Mouse (Mus musculus) lung, postnatal 25 days (tissue): ENCODE results near the gene Apeh.

Experiments
- DNase-seq: peaks from one replicate; pipeline ENCODE4 v3.0.0; 2022; ENCODE audit warnings: low spot score

Gene Apeh

DNA sequence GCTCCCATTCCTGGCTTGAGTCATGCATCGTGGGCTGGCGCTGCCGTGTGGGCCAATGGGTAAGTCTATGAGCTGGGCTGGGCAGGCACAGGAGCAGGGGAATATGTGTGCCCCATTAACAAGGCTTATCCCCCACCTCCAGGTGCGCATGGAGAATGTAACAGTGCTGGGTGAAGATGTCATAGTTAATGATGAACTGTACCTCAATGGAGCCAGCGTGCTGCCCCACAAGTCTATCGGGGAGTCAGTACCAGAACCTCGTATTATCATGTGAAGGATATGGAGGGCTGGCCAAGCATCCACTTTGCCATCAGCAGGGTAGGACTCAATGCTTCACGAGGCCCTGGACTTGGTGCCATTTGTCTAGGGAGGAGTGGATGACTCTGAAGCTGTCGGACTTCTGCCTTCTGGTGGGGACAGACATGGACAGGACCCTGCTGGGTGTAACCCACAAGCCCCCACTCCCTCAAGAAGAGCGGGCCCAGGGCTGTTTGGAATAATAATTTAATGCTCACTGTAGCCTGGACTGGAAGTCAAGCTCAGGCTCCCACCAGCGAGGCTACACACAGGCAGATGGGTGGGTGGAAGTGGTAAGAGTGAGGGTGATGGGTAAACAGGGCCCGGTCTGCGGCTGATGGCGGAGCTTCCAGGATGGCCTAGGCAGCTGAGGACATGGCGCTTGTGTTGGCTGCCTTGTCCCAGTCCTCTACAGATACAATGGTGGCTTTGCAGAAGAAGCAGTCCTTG is 43.0 kb downstream of the Apeh start:
- DNase-seq, result no peak

- DNase-seq, result no peak
Measured at GRCm38 (mm10) chr9:108049561-108050251, 44.7 kb downstream of the Apeh start.

DNA sequence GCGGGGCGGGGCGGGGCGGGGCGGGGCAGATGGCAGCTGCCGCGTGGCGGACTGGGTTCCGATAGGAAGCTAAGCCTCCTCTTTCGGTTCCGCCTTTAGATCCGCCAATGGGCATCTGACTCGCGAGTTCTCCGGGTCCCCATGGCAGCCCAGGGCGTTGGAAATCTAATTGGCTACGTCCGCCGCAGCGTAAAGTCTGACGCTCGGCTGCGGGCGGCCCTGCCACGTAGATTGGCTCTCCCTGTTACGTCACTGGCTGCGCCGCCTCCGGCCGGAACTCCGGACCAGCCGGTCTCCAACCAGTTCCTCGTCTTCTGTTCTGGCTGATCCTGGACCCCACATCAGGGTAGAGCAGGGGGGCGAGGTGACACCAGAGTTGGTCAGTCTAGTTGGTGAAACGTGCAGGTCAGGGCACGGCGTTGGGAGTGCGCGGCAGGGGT is 45.4 kb downstream of the Apeh start, which contains the start of gene Gmppb:
Gmppb (plus strand) TSS at position 227 of the 440 bp plus-strand sequence.
- peak; percentile 98 for DNase-seq

- DNase-seq, result no peak
Measured at GRCm38 (mm10) chr9:108048566-108048955, 45.8 kb downstream of the Apeh start.

DNA sequence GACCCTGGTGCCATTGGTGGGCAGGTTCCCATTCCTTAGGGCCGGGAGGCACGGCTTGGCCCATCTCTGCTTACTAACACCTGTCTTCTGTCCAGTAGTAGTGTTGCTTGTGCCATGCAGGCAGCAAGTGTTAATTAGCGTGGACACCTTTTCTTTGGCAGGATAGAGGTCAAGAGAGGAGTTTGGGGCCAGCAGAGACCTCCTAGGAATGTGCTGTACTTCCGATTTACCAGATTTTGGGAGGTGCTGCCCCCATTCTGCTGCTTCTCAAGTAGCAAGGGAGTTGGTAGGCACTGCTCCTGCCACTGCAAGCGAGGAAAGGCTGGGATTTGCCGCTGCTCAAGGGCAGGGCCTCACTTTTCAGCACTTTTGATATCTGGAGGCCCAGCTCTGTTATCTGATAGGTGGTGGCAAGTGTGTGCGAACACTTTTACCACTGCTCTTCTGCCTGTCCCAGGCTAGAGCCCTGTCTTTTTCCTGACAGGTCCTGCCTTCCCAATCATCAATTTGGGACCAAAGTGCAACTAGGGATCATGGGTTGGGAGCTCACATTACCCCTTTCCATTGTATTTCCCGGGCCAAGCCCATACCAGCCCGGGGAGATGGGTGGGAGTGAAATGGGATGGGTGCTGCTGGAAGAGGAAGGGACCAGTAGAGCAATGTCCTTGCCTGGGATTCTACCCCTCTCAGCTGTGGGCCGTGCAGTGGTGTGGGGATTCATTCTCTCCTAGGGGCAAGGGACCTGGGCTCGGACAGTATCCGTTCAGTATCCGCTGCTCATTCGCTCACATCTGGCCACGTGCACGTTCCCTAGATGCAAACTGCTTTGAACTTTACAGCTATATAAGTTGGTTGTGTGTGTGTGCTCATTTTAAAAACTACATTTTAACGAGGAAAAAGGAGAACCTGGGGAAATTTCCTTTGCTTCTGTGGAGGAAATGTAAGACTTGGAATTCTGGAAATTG is 46.5 kb downstream of the Apeh start:
- DNase-seq, result no peak

GRCm38 (mm10) chr9:108046582-108046981 is 47.8 kb downstream of the Apeh start:
- DNase-seq, result no peak

- DNase-seq, result no peak
Measured at GRCm38 (mm10) chr9:108044751-108045492, 49.5 kb downstream of the Apeh start.
